Mouse (Mus musculus): ENCODE results near the gene Sel1l.

- TF ChIP-seq CTCF (IDR thresholded peaks at IDR 0.05; ENCODE audit: low read depth) (no peak), EP300 (IDR thresholded peaks at IDR 0.05; ENCODE audit: low read depth) (no peak)
Measured at GRCm38 (mm10) chr12:91807095-91807494, 41.9 kb downstream of the Sel1l start.
